ENCODE assay signal across 14 mouse cellular contexts in the genomic region with DNA sequence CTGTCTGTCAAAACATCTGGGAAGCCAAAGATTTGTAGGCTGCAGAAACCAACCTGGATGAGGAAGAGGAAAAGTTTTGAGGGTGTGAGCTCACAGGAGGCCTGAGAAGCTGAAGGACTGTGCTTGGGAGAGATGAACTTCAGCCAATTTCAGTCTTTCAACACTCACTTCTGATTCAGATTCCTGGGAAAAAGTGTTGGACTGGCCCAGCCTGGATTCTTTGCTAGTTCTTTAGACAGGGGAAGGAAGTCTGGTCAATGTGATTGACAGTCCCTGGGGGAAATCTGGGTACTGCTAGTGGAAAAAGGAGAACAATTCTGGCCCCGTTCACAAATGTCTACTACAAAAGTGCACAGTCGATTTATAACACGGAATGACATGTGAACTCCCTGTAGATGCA.
DNase-seq lines count a peak whose midpoint lies in the region; ATAC-seq and TF ChIP-seq lines count a peak whose summit lies in the region.
"Had no signal": no experiment of that assay in that cellular context is flagged by ENCODE, and none has a peak within 500 bp of the region (broad histone marks: within the 10 kb centered on the region; RNA-seq: fewer than 3 reads in every experiment).

No protein-coding gene starts in this region.

- DNase-seq in gastrocnemius, adult 18-20 months (ENCODE audit: low spot score), result peak; percentile 32
- DNase-seq in gastrocnemius, adult 8-10 months (ENCODE audit: low spot score in 2 of 2), result no peak
- peak; percentile 71 for DNase-seq in 3T3-L1 (ENCODE audit: low read depth, low spot score)
- peak; percentile 40 for DNase-seq in kidney, postnatal 0 days (ENCODE audit: low spot score)
- no peak for DNase-seq in cerebellum, adult 18-20 months
- DNase-seq in urinary bladder, adult 2 months (ENCODE audit: low spot score), result no peak
- DNase-seq: cerebellum, adult 9-11 months; forebrain, postnatal 0 days; midbrain, embryonic 14.5 days had no signal

- H3K9me3 ChIP-seq in heart, embryonic 12.5 days (replicated peaks), result peaks cover 3% of the 10 kb centered on the region; the same call in 1 of the 2 replicates
- no peaks in the 10 kb centered on the region for H3K9me3 ChIP-seq in kidney, postnatal 0 days (replicated peaks; ENCODE audit: low read length)
- no peaks in the 10 kb centered on the region for H3K9me3 ChIP-seq in intestine, embryonic 15.5 days
- H3K9me3 ChIP-seq: embryonic facial prominence, embryonic 13.5 days; liver, embryonic 15.5 days; stomach, embryonic 15.5 days had no signal

- H3K4me1 ChIP-seq in heart, embryonic 12.5 days (replicated peaks), result peaks cover 18% of the 10 kb centered on the region
- H3K4me1 ChIP-seq in kidney, postnatal 0 days (replicated peaks; ENCODE audit: insufficient read depth, low read length), result no peaks in the 10 kb centered on the region
- no peaks in the 10 kb centered on the region for H3K4me1 ChIP-seq in intestine, embryonic 15.5 days (replicated peaks)
- H3K4me1 ChIP-seq: embryonic facial prominence, embryonic 13.5 days; stomach, embryonic 15.5 days had no signal

- H3K9ac ChIP-seq in heart, embryonic 12.5 days, result no peak overlapping the region
- no peak overlapping the region for H3K9ac ChIP-seq in kidney, postnatal 0 days (ENCODE audit: low read depth, low read length)
- no peak overlapping the region for H3K9ac ChIP-seq in intestine, embryonic 15.5 days
- H3K9ac ChIP-seq: embryonic facial prominence, embryonic 13.5 days; forebrain, postnatal 0 days; liver, embryonic 15.5 days; stomach, embryonic 15.5 days had no signal

- H3K27ac ChIP-seq in heart, embryonic 12.5 days (ENCODE audit: poor library complexity, severe bottlenecking), result no peak overlapping the region
- H3K27ac ChIP-seq in kidney, postnatal 0 days, result no peak overlapping the region; the same call in 1 of the 2 replicates
- no peak overlapping the region for H3K27ac ChIP-seq in intestine, embryonic 15.5 days
- H3K27ac ChIP-seq: embryonic facial prominence, embryonic 13.5 days; liver, embryonic 15.5 days; stomach, embryonic 15.5 days had no signal

- H3K36me3 ChIP-seq in heart, embryonic 12.5 days, result peaks cover 24% of the 10 kb centered on the region
- H3K36me3 ChIP-seq in kidney, postnatal 0 days (ENCODE audit: insufficient read depth, low read length), result peaks cover 8% of the 10 kb centered on the region; the same call in 1 of the 2 replicates
- 0 out of 2 replicates have a peak, but pooled peaks cover 7% of the 10 kb centered on the region for H3K36me3 ChIP-seq in intestine, embryonic 15.5 days
- H3K36me3 ChIP-seq: liver, embryonic 15.5 days had no signal

- WGBS in heart, embryonic 12.5 days, result 59% methylated on average over 3 of the region's 3 CpGs
- 54% methylated on average over 3 of the region's 3 CpGs for WGBS in kidney, postnatal 0 days
- 77% methylated on average over 3 of the region's 3 CpGs for WGBS in intestine, embryonic 15.5 days

- no peaks in the 10 kb centered on the region for H3K27me3 ChIP-seq in heart, embryonic 12.5 days (replicated peaks)
- H3K27me3 ChIP-seq in kidney, postnatal 0 days (ENCODE audit: insufficient read depth, low read length), result no peaks in the 10 kb centered on the region
- no peaks in the 10 kb centered on the region for H3K27me3 ChIP-seq in intestine, embryonic 15.5 days (replicated peaks)
- H3K27me3 ChIP-seq: embryonic facial prominence, embryonic 13.5 days; liver, embryonic 15.5 days; stomach, embryonic 15.5 days had no signal

- ATAC-seq in heart, embryonic 12.5 days (ENCODE audit: insufficient number of reproducible peaks, low FRiP score), result 0 out of 2 replicates have a peak, but pooled peaks have one; percentile 9
- ATAC-seq in kidney, postnatal 0 days (replicated peaks; ENCODE audit: low FRiP score, low read depth), result no peak
- no peak for ATAC-seq in intestine, embryonic 15.5 days
- ATAC-seq: forebrain, postnatal 0 days had no signal

- no peak overlapping the region for H3K4me3 ChIP-seq in heart, embryonic 12.5 days
- H3K4me3 ChIP-seq in kidney, postnatal 0 days (replicated peaks; ENCODE audit: low read depth, low read length), result no peak overlapping the region
- H3K4me3 ChIP-seq in intestine, embryonic 15.5 days (replicated peaks), result no peak overlapping the region
- H3K4me3 ChIP-seq: embryonic facial prominence, embryonic 13.5 days; liver, embryonic 15.5 days; stomach, embryonic 15.5 days had no signal

- TF ChIP-seq CTCF in kidney, postnatal 0 days (IDR thresholded peaks at IDR 0.05; ENCODE audit: low read depth), result no peak

- no peak overlapping the region for H3K4me2 ChIP-seq in heart, embryonic 12.5 days
- no peak overlapping the region for H3K4me2 ChIP-seq in kidney, postnatal 0 days (ENCODE audit: low read length)
- no peak overlapping the region for H3K4me2 ChIP-seq in intestine, embryonic 15.5 days (replicated peaks)
- H3K4me2 ChIP-seq: embryonic facial prominence, embryonic 13.5 days; liver, embryonic 15.5 days; stomach, embryonic 15.5 days had no signal

Comparison
In these comparisons a context has a peak if more than half of its experiments do, and no peak if none do; other contexts are left out.
1. DNase-seq: peak in gastrocnemius, adult 18-20 months (single experiment), 3T3-L1 (single experiment) and kidney, postnatal 0 days (single experiment); none in gastrocnemius, adult 8-10 months (0 of 2), cerebellum, adult 18-20 months (0 of 2) and urinary bladder, adult 2 months (single experiment).